Mouse (Mus musculus): ENCODE results near the gene Pparg.

DNA sequence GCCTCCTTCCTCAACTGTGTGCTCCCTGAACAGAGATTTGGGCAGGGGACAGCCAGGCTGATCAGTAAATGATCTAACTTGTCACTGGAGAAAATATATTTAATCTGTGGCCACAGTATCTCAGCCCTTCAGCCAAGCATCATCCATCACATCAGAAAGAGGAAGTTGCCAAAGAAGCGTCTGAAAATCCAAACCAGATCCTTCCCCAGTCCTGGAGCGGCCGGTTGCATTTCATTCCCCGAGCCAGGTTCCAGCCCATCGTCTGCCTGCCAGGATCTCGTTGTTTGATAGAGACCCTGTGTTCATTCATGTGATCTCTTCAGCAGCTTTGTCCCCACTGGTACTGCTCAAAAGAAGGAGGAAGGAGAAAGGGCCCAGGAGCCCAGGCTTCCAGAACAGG is 124.9 kb downstream of the Pparg start:
- TF ChIP-seq CTCF (IDR thresholded peaks at IDR 0.05; ENCODE audit: extremely low read depth, insufficient read length, insufficient replicate concordance, low read depth, low read length) (no peak), POLR2A (IDR thresholded peaks at IDR 0.05; ENCODE audit: low read depth, low read length) (no peak)

Data from small intestine, adult 2 months (tissue).